Mouse (Mus musculus) gastrocnemius, adult 8-10 months (tissue): Measurements from ENCODE around the gene Flnb. TPM values are rescaled to one million over a fixed set of nuclear protein-coding genes. Genes with fewer than 3 reads are reported as not detected.

Experiments used
- DNase-seq, 2 experiments: peaks; one replicate each; pipeline ENCODE4 v3.0.0; 2022; ENCODE audit warnings: low spot score in 2 of 2
- total RNA-seq, 4 experiments: library from RNA; stranded (reverse); gene quantifications; 2 replicates each; pipeline ENCODE4 v1.2.4; 2022

Flnb gene
- total RNA-seq: 1 to 10 TPM; 4.7 to 8.3 (median 5.6) TPM

- peak; percentile 90 to 92 for DNase-seq
Measured at GRCm38 (mm10) chr14:7817770-7818462, at the start of gene Flnb. Gene Flnb (plus strand): TSS chr14:7817957.

DNA sequence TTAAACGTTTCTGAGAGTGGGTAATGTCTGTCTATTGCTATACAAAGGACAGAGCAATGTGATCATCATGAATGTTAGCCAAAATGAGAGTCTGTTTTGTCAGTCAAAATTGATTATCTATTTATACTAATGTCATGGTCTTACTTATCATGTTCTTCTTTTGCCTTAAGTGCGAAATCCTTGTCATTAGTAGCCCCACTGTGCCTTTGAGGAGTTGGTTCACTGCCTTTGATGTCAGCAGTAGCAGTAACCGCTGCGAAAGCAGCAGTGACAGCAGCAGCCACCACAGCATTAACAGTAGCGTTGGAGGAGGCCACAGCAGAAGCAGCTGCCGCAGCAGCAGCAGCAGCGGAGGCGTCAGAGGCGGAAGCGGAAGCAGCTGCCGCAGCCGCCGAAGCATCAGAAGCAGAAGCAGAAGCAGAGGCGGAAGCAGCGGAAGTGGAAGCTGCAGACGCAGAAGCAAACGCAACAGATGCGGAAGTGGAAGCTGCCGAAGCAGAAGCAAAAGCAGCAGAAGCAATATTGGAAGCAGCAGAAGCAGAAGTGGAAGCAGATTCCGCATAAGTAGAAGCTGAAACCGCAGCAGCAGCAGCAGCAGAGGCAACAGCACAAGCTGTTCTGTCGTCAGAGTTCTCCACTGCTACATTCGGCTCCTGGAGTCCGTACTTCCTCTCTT, 43.9 kb upstream of the Flnb start:
- DNase-seq: peak; percentile 5 to 28

- DNase-seq: no peak
Measured at GRCm38 (mm10) chr14:7786073-7786472, 31.7 kb upstream of the Flnb start.

GRCm38 (mm10) chr14:7789266-7790030, 28.3 kb upstream of the Flnb start:
- no peak for DNase-seq

DNA sequence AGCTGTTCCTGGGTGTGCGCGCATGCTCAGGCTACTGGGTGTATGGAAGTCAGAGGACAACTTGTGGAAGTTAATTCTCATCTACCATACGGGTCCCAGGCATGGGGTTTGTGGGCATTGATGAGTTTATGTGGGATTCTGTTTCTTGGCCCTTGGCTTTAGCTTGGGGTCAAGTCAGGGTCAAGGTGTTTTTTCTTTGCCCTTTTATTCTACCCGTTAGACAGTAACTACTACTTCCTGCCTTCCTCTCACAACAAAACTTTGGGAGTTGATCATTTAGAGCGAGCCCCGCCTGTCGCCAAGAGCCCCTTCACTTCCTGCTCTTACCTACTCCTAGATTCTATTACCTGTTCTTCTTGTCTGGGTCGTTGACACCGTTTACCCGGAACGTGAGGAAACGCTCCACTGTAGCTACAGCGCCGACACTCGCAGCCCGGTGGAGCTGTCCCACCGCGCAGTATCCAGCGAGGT, 26.7 kb upstream of the Flnb start:
- no peak for DNase-seq

DNA sequence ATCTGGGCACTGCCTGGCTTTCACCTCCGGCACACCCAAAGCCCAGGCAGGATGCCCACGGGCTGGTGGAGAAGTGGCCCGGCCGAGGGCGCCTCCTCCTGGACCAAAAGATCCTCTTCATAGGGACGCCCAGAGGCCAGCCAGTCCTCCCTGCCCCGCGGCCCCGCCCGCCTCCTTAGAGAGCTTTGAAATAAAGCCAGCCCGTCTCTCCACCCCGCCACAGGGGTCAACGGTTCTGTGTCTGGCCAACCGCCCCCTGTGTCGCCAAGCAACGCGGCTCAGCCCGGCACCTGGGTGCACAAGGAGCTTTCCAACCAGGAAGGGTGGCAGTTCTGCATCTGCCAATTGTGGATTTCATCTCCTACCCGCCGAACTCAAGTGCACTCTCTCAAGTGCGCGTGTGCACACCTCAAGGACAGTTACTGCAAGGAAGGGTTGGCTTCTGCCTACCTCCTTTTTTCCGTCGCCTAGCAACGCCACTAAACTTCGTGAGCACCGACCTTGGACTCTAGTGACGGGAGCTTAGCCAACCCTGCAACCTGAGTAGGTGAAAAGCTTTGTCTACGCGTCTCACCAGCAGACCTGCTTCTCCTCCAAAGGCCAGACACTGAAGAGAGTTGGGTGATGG, 26.1 kb upstream of the Flnb start, which contains the start of gene Gm26661:
TSS of gene Gm26661 (plus strand) at position 56 of the 628 bp plus-strand sequence.
- DNase-seq: peak; percentile 9 to 50

DNA sequence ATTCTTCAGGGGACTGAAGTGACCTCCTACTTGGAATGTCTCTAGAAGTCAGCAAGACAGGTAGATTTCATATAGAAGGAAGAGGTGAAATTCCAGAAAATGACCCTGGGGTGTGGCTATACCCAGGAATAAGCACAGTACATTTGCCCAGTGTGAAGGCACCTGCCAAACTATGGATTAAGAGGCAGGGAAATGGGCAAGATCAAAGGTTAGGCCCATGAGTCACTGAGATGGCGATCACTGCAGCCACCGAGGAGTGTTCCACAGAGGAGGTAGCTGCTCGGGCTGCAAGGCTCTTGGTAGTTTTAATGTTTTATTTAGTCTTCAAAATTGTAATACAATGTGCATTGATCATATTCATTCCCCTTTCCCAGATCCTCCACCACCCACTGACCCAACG, 21.8 kb upstream of the Flnb start:
- no peak for DNase-seq

GRCm38 (mm10) chr14:7800611-7801010, 17.1 kb upstream of the Flnb start:
- DNase-seq: no peak

GRCm38 (mm10) chr14:7801831-7802230, 15.9 kb upstream of the Flnb start:
- no peak for DNase-seq

- DNase-seq: no peak
Measured at GRCm38 (mm10) chr14:7803874-7804557, 13.7 kb upstream of the Flnb start.

DNA sequence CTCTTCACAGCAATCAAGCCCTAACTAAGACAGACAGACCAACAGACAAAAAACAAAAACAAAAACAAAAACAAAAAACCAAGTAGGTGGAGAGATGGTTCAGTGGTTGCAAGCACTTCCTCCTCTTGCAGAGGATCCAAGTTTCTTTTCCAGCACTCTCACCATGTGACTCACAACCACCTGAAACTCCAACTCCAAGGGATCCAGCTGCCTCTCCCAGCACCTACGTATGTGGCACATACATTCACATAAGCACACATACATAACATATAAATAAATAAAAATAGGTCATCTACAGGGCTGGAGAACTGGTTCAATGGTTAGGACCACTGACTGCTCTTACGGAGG, 13.2 kb upstream of the Flnb start:
- no peak for DNase-seq

- no peak for DNase-seq
Measured at GRCm38 (mm10) chr14:7807711-7808110, 10.0 kb upstream of the Flnb start.

DNA sequence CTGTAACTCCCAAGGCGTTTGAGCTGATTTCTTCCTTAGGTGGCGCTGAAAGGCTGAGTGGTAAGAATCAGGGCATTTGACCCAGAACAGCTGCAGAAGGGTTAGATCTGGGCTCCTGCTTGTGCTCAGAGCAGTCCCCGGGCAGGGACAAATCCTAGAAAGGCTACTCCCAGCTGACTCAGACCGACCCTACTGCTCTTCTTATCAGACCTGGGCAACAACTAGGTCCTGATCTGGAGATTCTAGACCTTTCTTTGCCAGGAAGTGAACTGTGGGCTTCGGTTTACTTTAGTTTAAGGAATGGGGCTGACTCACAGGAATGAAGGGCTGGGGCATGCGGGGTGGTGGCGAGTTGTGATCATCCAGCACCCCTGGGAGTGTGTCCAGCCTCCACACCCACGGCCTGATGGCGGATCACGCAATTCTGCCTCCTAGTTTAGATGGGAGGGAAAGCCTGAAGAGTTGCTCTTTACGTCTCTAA, 9.2 kb upstream of the Flnb start:
- no peak for DNase-seq

DNA sequence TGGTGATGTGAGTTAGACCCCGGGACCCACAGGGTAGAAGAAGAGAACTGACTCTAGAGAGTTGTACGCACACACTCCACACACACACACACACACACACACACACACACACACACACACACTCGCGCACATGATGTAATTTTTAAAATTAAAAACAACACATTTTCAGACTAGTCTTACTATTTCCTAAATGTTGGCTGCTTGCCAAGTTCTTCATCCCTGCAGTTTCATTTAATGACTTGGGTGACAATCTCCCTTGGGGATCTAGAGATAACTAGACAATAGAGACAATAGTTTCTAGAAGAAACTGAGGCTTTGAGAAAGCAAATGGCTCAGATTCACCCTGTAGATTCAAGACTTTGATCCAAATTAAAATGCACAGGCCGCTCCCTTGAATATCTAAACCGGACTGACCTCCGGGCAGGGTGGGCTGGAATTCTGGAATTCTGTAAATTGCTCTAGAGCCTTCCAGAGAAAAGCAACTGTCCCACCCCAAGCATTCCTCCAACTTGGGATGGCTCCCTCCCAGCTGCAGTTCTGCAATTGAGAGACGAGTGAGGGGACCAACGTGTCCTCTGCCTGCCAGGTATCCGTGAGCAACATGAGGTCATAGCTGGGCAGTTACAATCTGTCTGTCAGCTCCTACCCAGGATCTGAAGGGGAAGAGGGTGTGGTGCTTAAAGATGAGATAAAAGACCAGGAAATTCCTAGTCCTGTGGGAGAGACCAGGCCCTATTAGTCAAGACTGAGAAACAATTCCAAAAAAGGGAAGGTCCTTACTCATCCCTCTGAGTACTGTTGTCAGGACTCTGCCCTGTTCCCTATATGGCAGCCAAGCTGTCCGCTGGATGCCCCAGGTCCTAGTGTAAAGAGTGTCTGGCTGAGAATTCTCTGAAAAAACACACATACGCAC, 8.5 kb upstream of the Flnb start:
- DNase-seq: no peak

DNA sequence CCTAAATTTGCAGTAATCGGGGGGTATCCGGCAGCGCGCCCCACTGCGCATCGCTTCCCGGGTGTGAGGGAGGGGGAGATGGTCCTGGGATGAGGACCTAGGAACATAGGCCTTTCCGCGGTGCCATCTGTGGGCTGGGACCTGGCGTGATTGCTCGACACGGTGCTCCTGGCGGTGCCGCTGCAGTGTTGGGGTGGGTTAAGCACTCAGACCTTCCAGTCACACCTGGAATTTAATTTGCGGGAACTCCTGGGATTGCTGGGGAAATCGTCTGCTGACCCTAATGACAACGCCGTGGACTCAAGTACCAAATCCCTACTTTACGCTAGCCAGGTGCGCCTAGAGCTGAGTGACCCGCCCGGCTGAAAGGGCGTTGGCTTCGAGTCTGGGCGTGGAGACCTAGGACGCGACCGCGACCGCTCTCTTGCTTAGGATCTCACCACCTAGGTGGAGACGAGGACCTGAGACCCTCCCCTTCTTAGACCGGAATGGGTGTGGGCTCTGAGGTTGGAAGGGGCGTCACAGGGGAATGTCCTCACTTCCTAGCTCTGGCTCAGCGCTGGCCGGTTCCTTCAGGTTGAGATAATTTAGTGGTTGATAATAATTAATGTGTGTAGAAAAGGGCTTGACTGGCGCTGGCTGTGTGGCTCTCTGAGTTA, 835 bp downstream of the Flnb start:
- no peak for DNase-seq

DNA sequence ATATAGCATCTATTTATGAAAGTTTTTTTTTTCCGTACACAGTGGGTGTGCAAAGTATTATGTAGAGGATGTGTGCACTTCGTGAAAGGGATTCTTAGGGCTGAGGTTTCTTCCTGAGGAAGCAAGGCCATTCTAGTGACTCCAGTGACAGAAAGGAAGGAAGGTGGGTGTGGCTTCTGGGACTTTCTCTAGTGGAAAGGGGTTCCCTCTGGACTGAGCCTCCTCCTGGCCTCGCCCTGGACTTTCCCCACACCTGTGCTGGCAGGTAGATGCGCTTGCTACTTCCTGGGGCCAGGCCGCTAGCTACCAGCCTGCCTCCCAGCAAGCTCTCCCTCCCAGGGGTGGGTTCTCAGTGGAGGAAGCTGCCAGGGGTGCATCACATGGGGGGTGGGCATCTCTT, 1.7 kb downstream of the Flnb start:
- no peak for DNase-seq

- DNase-seq: no peak
Measured at GRCm38 (mm10) chr14:7821341-7821740, 3.6 kb downstream of the Flnb start.

DNA sequence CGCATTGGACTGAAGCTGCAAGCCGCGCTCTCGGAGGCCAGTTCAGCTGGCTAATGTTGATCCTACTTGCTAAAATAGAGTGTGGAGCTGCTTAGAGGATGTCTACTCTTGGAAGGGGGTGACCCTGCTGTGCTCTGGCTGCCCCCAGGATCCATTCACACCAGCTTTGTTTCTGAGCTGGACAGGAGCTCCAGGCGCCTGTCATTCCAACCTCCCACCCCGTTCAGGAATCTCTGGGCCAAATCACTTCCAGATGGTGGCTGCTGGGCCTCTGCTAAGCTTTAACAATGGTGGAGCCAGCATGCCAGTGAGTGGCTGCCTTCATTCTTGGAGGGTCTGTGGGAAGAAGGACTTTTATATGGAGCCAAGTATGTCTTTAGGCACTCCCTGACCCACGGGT, 4.9 kb downstream of the Flnb start:
- DNase-seq: peak in 1 of 2 experiments; percentile 39

- DNase-seq: no peak
Measured at GRCm38 (mm10) chr14:7824651-7825268, 7.0 kb downstream of the Flnb start.
